Mouse (Mus musculus): Measurements from ENCODE around the gene Snrpa.

DNA sequence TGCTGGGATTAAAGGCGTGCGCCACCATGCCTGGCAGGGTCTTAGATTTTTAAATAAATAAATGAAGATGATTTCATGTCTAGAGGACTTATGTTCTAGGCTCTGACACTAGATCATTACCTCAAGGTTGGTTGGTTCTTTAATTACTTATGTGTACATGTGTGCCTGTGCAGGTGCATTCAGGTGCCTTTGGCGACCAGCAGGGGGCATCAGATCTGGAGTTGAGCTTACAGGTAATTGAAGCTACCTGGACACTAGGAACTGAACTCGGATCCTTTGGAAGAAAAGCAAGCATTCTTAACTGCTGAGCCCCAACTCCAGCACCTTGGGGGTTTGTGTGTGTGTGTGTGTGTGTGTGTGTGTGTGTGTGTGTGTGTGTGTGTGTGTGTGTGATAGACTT lies 34.7 kb upstream of the Snrpa start:
- peak; percentile 43; the same call in 1 of the 2 replicates for TF ChIP-seq CTCF (IDR thresholded peaks at IDR 0.05; ENCODE audit: control insufficient read depth, insufficient read depth, insufficient replicate concordance, low read depth, low read length)
- TF ChIP-seq POLR2A (IDR thresholded peaks at IDR 0.05; ENCODE audit: control insufficient read depth, low read depth, low read length): no peak
